Mouse (Mus musculus) spleen, postnatal 4 days (tissue): ENCODE measurements around the gene Sall1.
A peak's percentile ranks its signal among the peaks of the same experiment; 100 is the strongest.

Source experiments
- DNase-seq, 2 experiments: peaks; one replicate each; pipeline ENCODE4 v3.0.0; 2022; ENCODE audit warnings: low spot score in 2 of 2

The Sall1 gene

GRCm38 (mm10) chr8:89043940-89044339, at the start of gene Sall1:
Gene Sall1 (minus strand): TSS chr8:89044162.
- no peak for DNase-seq

DNA sequence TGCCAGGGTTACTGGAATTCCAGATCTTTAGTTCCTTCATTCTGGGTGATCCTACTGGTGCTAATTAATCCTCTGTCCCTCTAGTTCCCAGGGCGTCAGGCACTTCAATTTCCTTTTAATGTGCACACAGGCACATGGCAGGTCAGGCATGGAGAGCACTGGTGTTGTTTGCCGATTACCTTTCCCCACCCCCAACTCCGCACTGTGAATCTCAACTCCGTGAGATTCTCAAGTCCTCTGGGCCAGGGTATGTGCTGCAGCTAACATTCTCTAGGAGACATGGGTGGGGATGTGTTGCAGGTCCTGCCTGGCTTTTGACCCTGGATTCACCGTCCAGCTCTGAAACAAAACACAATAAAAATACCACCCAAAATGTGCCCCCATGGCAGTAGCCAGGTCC, 46.0 kb upstream of the Sall1 start:
- DNase-seq = peak in 1 of 2 experiments; percentile 46

DNA sequence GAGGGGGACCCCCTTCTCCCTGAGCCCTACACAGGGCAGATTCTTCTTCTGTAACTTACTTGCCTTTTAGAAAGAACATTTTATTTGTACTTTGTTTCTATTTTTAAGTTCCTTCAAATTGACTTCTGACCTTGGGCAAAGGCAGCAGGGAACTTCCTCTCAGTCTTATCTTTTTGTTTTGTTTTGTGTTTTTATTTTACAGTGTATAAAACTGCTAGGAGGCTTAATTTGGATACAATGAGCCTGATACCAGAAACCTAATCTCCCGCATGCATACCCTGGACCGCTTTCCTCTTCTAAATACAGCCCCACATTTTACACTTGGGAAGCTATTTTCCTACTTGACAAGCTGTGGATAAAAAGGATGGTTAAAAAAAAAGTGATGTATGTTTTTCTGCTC, 35.2 kb upstream of the Sall1 start:
- DNase-seq = no peak

DNA sequence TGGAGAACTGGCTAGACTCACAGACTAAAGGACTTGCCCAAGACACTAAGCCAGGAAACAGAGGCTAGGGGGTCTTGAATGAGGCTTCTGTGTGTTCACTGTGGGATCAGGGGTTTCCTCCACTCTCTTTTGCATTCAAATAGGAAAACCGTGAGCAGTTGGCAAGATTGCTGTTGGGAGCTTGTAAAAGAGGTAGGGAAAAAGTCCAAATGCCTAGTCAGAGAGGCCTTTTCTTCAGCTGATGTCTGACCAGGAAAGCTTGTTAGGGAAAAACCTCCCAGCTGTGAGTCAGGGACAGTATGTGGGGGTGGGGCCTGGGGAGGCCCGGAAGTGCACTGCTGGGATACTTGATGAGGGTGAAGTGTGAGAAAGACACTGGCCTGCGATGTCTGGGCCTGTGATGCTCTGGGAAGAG, 29.0 kb upstream of the Sall1 start:
- DNase-seq = no peak

- no peak for DNase-seq
These were observed 23.5 kb upstream of the Sall1 start for GRCm38 (mm10) chr8:89067499-89067898.

- no peak for DNase-seq
These were observed 20.1 kb upstream of the Sall1 start for GRCm38 (mm10) chr8:89064042-89064441.

DNA sequence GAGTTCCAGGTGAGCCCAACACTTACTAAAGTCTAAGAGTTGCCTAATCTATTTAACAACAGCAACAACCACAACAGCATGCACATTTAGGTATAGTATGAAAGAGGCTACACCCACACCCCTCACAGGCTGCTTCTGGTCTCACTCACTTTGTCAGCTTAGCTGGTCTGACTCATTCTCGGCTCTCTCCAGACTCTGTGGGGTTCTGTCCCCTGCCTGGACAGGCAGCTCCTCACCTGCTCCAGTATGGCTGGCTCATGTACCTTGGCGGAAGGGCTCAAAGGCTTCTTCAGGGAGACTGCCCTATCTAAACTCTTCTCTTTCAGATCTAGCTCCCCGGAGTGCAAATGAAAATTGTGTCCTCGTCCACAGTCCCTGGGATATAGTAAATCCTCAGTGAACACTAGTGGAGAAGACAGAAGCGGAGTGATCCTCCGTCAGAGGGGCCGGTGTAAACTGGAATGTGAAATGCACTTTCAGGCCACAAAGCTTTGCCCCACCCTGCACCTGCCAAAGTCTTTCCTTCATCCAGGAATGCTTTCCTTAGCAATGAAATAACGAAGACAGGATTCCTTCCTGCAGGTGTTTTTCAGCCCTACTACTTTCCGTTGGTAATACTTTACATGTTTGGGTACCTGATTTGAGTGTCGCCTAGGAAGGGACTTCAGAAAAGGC, 19.5 kb upstream of the Sall1 start:
- DNase-seq = no peak

GRCm38 (mm10) chr8:89060717-89061116, 16.8 kb upstream of the Sall1 start:
- peak in 1 of 2 experiments; percentile 51 for DNase-seq

DNA sequence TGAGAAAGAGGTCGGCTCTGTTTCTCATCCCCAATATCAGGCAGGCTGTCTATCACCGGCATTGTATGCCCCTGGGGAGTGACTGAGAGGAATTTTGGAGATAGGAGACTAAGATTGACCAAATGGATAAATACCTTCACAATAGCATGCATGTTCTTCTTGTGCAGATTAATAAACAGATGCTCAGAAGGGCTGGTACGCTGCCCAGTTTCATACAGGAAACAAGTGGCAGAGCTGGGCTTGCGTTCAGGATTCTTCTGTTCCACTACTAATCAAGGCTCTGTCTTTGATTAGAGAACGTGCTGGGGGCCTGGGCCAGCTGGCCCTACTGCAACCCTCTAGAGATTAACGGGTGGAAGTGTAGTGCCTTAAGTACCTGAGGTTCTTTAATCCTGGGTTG, 15.5 kb upstream of the Sall1 start:
- no peak for DNase-seq

- no peak for DNase-seq
These were observed 8.9 kb upstream of the Sall1 start for GRCm38 (mm10) chr8:89052880-89053279.

GRCm38 (mm10) chr8:89046639-89047348, 2.8 kb upstream of the Sall1 start:
- no peak for DNase-seq

- DNase-seq = no peak
These were observed 2.3 kb upstream of the Sall1 start for GRCm38 (mm10) chr8:89046226-89046625.

GRCm38 (mm10) chr8:89045726-89046125, 1.8 kb upstream of the Sall1 start:
- DNase-seq = no peak

GRCm38 (mm10) chr8:89045218-89045601, 1.2 kb upstream of the Sall1 start:
- no peak for DNase-seq

DNA sequence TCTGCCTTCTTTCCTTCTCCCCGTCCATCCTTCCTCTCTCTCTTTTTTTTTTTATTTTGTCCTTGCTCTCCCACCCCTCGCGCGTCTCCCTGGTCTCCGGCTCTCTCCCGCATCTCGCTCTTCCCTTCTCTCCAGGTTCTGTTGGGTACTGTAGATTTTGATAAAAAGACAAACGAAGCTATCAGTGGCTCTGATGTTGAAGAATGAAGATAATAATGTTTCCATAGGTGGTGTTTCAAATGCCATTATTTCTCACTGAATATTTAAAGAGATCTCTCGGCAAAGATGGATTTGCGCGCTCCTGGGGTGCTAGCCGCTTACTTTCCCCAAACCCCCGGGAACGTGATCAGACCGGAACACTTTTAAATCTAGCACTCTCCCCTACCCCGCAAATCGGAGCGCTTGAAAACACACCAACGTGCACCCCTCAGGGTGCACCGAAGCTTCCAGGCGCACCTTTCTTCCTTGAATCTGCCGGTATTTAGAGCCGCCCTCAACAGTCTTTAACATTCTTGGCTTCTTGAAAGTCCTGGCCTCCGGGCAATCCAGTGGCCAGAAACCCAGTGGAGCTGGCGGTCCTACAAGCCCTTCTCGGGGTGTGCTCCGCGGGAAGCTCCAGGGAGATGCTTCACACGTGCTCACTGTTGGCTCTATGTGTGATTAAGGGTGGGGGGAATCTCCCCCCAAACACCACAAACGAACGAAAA, 702 bp upstream of the Sall1 start:
- DNase-seq = no peak

- no peak for DNase-seq
These were observed 556 bp downstream of the Sall1 start for GRCm38 (mm10) chr8:89043371-89043841.

DNA sequence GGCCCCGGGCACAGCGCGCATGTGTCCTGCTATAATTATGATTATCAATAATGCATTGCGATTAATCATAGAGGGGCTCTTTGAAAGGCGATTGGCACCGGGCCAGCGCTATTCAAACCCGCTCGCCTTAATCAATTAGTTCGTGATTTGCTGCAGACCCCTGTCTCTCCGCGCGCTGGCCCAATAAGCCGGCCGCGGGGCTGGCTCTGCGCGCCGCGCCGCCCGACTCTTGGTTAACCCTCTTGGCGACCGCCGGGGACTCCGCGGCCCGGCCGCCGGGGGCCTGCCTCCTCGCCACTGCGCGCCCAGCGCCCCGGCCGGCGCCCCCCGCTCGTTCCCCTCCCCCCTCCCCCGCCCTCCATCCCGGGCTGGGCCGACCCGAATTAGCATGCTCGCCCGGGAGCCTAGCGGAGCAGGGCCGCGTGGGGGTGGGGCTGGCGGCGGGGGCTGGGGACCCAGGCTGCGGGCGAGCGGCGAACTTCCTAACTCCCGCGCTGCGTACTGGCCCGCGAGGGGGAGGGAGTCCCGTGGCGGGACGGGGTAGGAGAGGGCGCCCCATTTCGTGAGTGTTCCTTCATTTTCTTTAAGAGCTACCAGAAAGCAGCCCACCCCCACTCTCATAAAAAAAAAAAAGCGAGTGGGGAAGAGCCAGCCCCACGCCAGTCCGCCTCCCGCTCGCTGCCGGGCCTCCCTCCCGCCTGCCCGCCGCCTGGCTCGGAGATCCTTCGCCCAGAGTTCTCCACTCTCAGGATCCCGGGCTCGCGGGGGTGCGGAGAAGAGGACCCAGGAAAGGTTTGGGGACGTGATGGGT, 1.2 kb downstream of the Sall1 start:
- no peak for DNase-seq

GRCm38 (mm10) chr8:89042118-89042460, 1.9 kb downstream of the Sall1 start:
- DNase-seq = no peak

- no peak for DNase-seq
These were observed 2.4 kb downstream of the Sall1 start for GRCm38 (mm10) chr8:89041421-89042117.

GRCm38 (mm10) chr8:89040751-89041420, 3.1 kb downstream of the Sall1 start:
- no peak for DNase-seq

DNA sequence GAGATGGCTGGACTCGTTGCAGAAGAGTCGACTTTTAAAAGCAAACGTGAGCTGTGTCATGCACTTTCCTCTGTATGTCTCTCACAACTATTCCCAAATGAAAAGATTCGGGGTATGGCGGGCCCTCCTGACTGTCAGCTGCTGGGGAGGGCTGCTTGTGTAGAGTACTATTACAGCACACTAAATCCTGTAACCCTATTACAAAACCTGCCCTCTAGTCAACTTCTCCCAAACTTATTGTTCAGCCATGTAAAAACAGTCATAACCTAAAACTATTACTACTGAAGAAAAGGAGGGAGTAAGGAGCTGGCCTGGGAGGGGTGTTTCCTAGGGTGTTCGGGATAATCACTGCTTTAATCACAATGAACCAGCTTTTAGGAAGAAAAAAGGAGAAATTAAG, 4.1 kb downstream of the Sall1 start:
- no peak for DNase-seq
